Mouse (Mus musculus) liver, adult 2 months (tissue): ENCODE measurements around the gene Ifna4. TPM values are rescaled to one million over a fixed set of nuclear protein-coding genes. Genes with fewer than 3 reads are reported as not detected.

Experiments
- DNase-seq: peaks from one replicate; pipeline ENCODE4 v3.0.0-alpha.2; 2011; ENCODE audit warnings: low read depth, low spot score; ENCODE audit errors: extremely low read depth
- H3K27ac ChIP-seq: fragments of 200-500 bp; replicated peaks from 2 replicates; pipeline ENCODE4 v1.5.1; 2012; ENCODE audit warnings: low read depth, mild to moderate bottlenecking, control low read depth, inconsistent platforms, low read length; ENCODE audit not compliant: insufficient read depth
- H3K27me3 ChIP-seq: fragments of 200-500 bp; 2 replicates; pipeline ENCODE4 v1.6.1; 2012; ENCODE audit warnings: mild to moderate bottlenecking, moderate library complexity, low read length, inconsistent platforms; ENCODE audit not compliant: control insufficient read depth, insufficient read depth
- H3K36me3 ChIP-seq: fragments of 200-500 bp; 2 replicates; pipeline ENCODE4 v1.6.1; 2012; ENCODE audit warnings: low read length, inconsistent platforms; ENCODE audit not compliant: control insufficient read depth, insufficient read depth
- H3K4me1 ChIP-seq: fragments of 200-500 bp; 2 replicates; pipeline ENCODE4 v1.6.1; 2011; ENCODE audit warnings: low read length; ENCODE audit not compliant: control insufficient read depth, insufficient read depth
- H3K4me3 ChIP-seq: fragments of 200-500 bp; 2 replicates; pipeline ENCODE4 v1.5.1; 2011; ENCODE audit warnings: low read depth, mild to moderate bottlenecking, control low read depth, low read length, moderate library complexity; ENCODE audit not compliant: insufficient read depth
- H3K79me2 ChIP-seq: fragments of 200-500 bp; 2 replicates; pipeline ENCODE4 v1.6.1; 2012; ENCODE audit warnings: inconsistent platforms, mild to moderate bottlenecking, low read length, moderate library complexity; ENCODE audit not compliant: control insufficient read depth, insufficient read depth
- H3K9ac ChIP-seq: fragments of 200-500 bp; 2 replicates; pipeline ENCODE4 v1.6.1; 2012; ENCODE audit warnings: low read depth, mild to moderate bottlenecking, control low read depth, inconsistent platforms, low read length
- CTCF ChIP-seq: fragments of 200-500 bp; IDR thresholded peaks from 2 replicates; pipeline ENCODE4 v1.5.1; 2011; ENCODE audit warnings: low read depth, low read length, control low read depth
- POLR2A ChIP-seq: fragments of 200-500 bp; IDR thresholded peaks from 2 replicates; pipeline ENCODE4 v1.6.1; 2011; ENCODE audit warnings: low read length, control low read depth; ENCODE audit not compliant: insufficient read depth; ENCODE audit errors: extremely low read depth
- WGBS: fragments of 180-500 bp; shearing (Covaris S2); methylation state at CpG from one replicate; pipeline ENCODE4 v1.1.7; 2018; 5-methylcytosine and 5-hydroxymethylcytosine counted together
- polyA plus RNA-seq: library from polyadenylated mRNA; depleted of rRNA; stranded (reverse); fragments of >200 nt; gene quantifications from 2 replicates; pipeline ENCODE4 v1.2.3, GENCODE M21; 2012
- total RNA-seq: library from RNA; depleted of rRNA; stranded (reverse); fragments of >200 nt; gene quantifications from 2 replicates; pipeline ENCODE4 v1.2.3, GENCODE M21; 2014

Ifna4 gene
- total and polyA plus RNA-seq, 2 experiments, result not detected

DNA sequence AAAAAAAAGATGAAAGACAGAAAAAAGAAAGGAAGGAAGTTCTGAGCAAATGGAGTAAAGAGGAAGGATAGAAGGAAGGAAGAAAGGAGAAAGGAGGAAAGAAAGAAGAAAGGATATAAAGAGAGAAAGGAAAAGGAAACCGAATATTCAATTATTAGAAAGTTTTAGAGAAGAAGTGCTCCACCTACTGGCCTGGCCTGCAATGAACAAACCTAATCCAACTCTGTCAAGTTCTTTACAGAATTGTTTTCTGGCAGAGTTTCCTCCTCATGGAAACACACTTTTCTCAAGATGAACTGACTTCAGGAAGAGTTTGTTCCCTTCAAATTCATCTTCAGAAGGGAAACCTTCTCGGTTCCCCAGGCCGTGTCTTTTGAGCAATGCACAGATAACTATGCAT lies 2.8 kb upstream of the Ifna4 start:
- H3K79me2 ChIP-seq, result no peaks in the 10 kb centered on the region
- H3K27ac ChIP-seq, result no peak overlapping the region
- H3K9ac ChIP-seq, result no peak overlapping the region
- peak; percentile 7 for DNase-seq
- no peak overlapping the region for H3K4me3 ChIP-seq
- H3K36me3 ChIP-seq, result no peaks in the 10 kb centered on the region
- no peaks in the 10 kb centered on the region for H3K27me3 ChIP-seq
- 38% methylated on average over 3 of the region's 3 CpGs for WGBS
- no peak for TF ChIP-seq CTCF
- TF ChIP-seq POLR2A, result no peak
- no peaks in the 10 kb centered on the region for H3K4me1 ChIP-seq

DNA sequence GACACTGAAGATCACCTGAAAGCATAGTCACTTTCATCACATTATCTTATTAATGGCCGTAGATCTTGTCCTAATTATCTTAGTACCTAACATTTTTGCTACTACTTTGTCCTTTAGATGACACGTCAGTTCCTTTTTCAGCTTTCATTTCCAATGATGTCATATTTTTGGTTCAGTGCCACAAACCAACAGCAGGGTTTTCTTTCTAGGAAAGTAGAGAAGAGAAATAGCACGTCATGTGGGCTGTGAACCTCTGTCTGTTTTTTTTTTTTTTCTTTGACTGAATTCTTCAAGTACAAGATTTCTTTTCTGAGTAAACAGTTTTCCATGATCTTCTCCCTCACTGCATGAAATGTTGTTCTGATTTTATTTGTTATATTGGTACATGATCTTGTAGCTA lies 1.6 kb upstream of the Ifna4 start:
- Histone ChIP-seq H3K4me3 (no peak overlapping the region), H3K27ac (no peak overlapping the region), H3K4me1 (no peaks in the 10 kb centered on the region), H3K36me3 (no peaks in the 10 kb centered on the region), H3K79me2 (no peaks in the 10 kb centered on the region), H3K27me3 (no peaks in the 10 kb centered on the region), H3K9ac (no peak overlapping the region)
- TF ChIP-seq CTCF (no peak), POLR2A (no peak)
- WGBS, result 66% methylated on average over 3 of the region's 3 CpGs
- DNase-seq, result no peak

DNA sequence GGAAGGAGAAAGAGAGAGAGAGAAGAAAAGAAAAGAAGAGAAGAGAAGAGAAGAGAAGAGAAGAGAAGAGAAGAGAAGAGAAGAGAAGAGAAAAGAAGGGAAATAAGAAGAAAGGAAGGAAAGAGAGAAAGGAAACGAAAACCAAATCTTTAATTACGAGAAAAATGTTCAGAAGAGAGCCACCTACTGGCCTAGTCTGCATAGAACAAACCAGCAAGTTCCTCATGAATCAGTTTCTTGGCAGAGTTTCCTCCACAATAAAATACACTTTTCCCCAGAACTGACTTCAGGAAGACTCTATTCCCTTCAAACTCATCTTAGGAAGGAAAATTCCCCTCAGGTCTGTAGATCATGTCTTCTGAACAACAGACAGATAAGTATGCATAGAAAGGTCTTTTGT lies 3.7 kb downstream of the Ifna4 start:
- no peak overlapping the region for H3K4me3 ChIP-seq
- H3K27ac ChIP-seq, result no peak overlapping the region
- no peaks in the 10 kb centered on the region for H3K36me3 ChIP-seq
- no peaks in the 10 kb centered on the region for H3K27me3 ChIP-seq
- 38% methylated on average over 2 of the region's 2 CpGs for WGBS
- no peaks in the 10 kb centered on the region for H3K4me1 ChIP-seq
- H3K9ac ChIP-seq, result no peak overlapping the region
- H3K79me2 ChIP-seq, result no peaks in the 10 kb centered on the region
- DNase-seq, result peak; percentile 19
- TF ChIP-seq CTCF (no peak), POLR2A (no peak)

DNA sequence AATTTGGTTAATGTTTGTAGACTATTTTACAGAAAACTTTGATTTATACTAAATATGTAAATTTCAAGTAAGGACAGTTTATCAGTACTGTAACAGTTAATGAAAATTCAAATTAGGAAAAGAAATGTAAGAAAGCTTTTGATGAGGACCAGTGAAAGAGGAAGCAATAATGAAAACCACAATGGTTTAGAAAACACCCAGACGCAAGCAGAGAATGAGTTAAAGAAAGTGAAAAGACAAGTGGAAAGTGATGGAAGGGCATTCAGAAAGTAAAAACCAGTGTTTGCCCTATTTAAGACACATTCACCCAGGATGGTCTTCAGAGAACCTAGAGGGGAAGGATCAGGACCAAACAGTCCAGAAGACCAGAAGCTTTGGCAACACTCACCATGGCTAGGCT lies 8.0 kb downstream of the Ifna4 start, which contains the start of gene Ifna1:
TSS of gene Ifna1 (plus strand) at position 390 of the 400 bp plus-strand sequence.
- no peaks in the 10 kb centered on the region for H3K79me2 ChIP-seq
- no peak for DNase-seq
- 79% methylated on average over 1 of the region's 1 CpGs for WGBS
- no peaks in the 10 kb centered on the region for H3K27me3 ChIP-seq
- H3K36me3 ChIP-seq, result no peaks in the 10 kb centered on the region
- H3K9ac ChIP-seq, result no peak within 1 kb of the TSS
- TF ChIP-seq CTCF (no peak), POLR2A (no peak)
- H3K4me3 ChIP-seq, result no peak within 1 kb of the TSS
- H3K27ac ChIP-seq, result no peak within 1 kb of the TSS
- no peaks in the 10 kb centered on the region for H3K4me1 ChIP-seq

DNA sequence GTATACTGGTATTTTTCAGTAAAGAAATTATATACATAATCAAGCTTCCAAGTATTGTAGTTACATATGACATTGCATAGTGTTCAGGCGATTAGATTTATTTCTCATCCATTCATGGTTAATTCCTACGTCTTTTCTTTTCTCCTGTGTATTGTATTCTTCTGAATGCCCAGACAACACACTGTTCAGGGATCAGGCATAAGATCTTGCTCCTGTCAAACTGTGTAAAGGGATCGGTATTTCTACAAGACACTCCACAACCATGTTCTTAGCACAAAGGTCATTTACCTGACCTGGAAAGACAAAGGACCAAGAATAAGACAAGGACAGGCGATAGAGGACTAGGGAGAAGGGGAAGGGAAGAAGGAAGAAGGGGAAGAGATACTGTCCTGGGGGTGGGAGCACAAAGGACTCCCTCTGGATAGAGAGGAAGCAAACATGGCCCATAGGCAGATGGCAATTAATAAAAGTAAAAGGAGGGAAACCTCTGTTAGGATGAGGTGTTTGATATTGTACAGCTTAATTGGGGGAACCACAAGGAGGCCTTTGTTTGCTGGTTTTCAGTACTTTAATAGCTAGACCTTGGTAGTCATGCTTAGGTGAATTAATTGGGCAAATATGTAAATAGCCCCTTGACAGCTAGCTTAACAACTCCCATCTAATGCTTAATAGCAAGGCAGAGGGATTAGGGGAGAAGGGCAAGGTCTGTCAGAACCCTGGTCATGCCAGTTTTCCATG lies 9.5 kb downstream of the Ifna4 start:
- H3K27me3 ChIP-seq, result no peaks in the 10 kb centered on the region
- no peak overlapping the region for H3K9ac ChIP-seq
- no peaks in the 10 kb centered on the region for H3K36me3 ChIP-seq
- no peaks in the 10 kb centered on the region for H3K79me2 ChIP-seq
- WGBS, result 78% methylated on average over 4 of the region's 4 CpGs
- H3K27ac ChIP-seq, result no peak overlapping the region
- TF ChIP-seq POLR2A (no peak), CTCF (no peak)
- H3K4me3 ChIP-seq, result no peak overlapping the region
- no peaks in the 10 kb centered on the region for H3K4me1 ChIP-seq
- DNase-seq, result no peak

DNA sequence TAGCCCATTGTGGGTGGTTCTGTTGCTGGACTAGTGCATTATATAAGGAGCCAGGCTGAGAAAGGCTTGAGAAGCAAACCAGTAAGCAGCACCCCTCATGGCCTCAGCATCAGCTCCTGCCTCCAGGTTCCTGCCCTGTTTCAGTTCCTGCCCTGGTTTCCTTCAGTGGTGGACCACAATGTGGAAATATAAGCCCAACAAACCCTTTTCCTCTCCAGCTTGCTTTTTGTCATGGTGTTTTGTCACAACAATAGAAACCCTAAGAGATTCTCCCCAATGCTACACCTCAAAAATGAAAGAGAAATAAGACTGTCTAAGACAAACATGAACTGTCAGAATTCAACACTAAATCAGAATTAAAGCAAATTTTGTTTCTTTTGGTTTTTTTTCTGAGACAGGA lies 17.6 kb downstream of the Ifna4 start:
- no peak for TF ChIP-seq POLR2A
- no peak for TF ChIP-seq CTCF
- H3K27ac ChIP-seq, result no peak overlapping the region
- no peaks in the 10 kb centered on the region for H3K4me1 ChIP-seq

More for the DNA sequence above, 17.6 kb downstream of the Ifna4 start:
- H3K79me2 ChIP-seq, result no peaks in the 10 kb centered on the region
- H3K27me3 ChIP-seq, result peaks cover 3% of the 10 kb centered on the region; the same call in 1 of the 2 replicates
- no peak overlapping the region for H3K9ac ChIP-seq
- no peak for DNase-seq
- H3K4me3 ChIP-seq, result no peak overlapping the region
- H3K36me3 ChIP-seq, result no peaks in the 10 kb centered on the region
